Mouse (Mus musculus) embryo, embryonic 11.5 days (tissue): ENCODE results near the gene Abi2.

Experiments used
- DNase-seq: peaks from one replicate; pipeline ENCODE4 v3.0.0-alpha.2; 2012; ENCODE audit warnings: low read depth, low spot score

Gene Abi2

DNA sequence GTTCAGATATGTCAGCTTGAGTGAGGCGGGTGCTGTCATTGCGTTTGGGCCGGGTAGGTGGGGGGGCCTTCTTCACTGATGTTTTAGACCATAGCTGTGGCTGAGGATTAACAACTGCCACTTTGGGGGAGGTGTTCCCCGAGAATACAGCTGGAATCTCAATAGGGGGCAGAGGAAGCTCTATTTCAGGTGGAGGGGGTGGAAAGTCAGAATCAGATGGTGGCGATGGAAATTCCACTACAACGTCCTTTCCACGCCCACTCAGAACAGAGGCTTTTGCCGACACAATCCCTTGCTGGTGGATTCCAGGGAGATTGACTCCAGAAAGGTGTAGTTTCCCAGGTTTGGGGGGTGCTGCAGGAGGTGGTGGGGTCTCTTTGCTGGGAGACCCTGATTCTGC lies 79.2 kb downstream of the Abi2 start:
- no peak for DNase-seq

DNA sequence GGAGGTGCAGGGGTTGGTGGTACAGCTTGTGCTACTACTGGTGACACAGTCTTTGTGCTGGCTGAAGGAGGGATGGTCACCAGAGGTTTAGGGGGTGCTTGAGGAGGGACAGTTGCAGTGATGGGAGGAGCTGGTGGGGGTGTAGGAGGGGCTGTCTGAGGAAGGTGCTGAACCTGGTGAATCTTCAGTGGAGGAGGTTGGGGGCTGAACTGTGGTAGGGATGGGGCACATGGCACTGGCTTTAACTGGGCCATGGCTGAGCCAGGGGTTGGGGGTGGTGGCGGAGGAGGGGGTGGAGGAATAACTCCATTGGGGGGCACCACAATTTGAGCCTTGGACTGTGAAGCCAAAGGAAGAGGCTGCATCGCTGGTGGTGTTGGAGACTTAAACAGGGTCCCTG lies 80.2 kb downstream of the Abi2 start:
- no peak for DNase-seq

GRCm38 (mm10) chr1:60490510-60490909 lies 81.1 kb downstream of the Abi2 start:
- no peak for DNase-seq

- no peak for DNase-seq
These were observed 83.0 kb downstream of the Abi2 start for GRCm38 (mm10) chr1:60492404-60492803.

DNA sequence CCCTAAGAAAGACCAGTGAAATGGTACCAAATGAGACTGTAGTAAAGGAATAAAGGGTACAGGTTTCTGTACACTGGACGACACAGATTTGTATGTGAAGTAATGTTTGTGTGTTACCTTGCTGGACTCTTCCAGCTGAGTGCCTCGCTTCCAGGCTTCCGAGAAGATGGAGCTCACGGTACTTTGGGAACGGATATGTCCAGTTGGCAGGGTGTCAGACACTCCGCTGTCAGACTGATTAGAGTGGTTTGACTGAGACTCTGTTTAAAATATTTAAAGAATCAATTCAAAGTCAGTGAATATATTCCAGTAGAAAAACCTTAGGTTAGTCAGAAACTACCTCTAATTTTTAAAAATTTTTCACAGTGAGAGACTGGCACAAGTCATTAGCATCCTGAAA lies 84.0 kb downstream of the Abi2 start:
- no peak for DNase-seq

DNA sequence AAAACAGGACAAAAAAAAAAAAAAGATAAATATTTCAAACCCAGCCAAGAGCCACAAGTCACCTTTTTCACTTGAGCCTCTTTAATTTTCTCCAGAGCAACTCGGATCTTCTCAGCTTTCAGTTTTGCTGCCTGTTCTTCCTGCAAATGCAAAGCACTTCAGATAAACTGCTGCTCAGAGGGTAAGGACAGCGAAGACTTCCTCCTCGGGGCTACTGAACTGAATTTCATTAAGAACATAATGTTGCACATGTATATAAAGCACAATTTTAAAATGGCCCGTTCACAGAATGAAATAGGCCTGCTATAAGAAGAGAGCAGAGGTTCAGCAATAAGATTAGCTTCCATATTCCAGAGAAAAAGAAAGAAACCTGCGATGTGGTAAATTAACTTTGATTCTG lies 94.0 kb downstream of the Abi2 start:
- no peak for DNase-seq

GRCm38 (mm10) chr1:60510584-60510983 lies 101.2 kb downstream of the Abi2 start:
- DNase-seq, result no peak

- DNase-seq, result no peak
These were observed 120.7 kb downstream of the Abi2 start for GRCm38 (mm10) chr1:60530107-60530506.

GRCm38 (mm10) chr1:60530636-60531035 lies 121.2 kb downstream of the Abi2 start:
- DNase-seq, result no peak
